Mouse (Mus musculus) midbrain, postnatal 0 days (tissue): ENCODE measurements around the gene Mcrip1. TPM values are rescaled to one million over a fixed set of nuclear protein-coding genes. Genes with fewer than 3 reads are reported as not detected.
"Not testable (repeated sequence)": the region's sequence is repeated elsewhere in the genome, so short reads cannot be mapped to it uniquely, and the experiment has no call there.

Experiments
- ATAC-seq: fragments of 200-750 bp; cut with Nextera tagmentation; 2 replicates; pipeline ENCODE4 v1.8.0; 2017; ENCODE audit warnings: moderate number of reproducible peaks, mild to moderate bottlenecking, moderate TSS enrichment, moderate library complexity; ENCODE audit not compliant: low FRiP score
- DNase-seq: peaks from one replicate; pipeline ENCODE4 v3.0.0-alpha.2; 2015; ENCODE audit warnings: low spot score
- H3K27ac ChIP-seq: fragments of 300-500 bp; sonication (generic); 2 replicates; pipeline ENCODE4 v1.5.1; 2014; ENCODE audit warnings: low read depth, mild to moderate bottlenecking, low read length, mixed read lengths
- H3K27me3 ChIP-seq: fragments of 300-500 bp; sonication (generic); 2 replicates; pipeline ENCODE4 v1.6.1; 2014; ENCODE audit warnings: low read length, control low read depth, mixed read lengths; ENCODE audit not compliant: insufficient read depth
- H3K36me3 ChIP-seq: fragments of 300-500 bp; sonication (generic); 2 replicates; pipeline ENCODE4 v1.6.1; 2014; ENCODE audit warnings: low read length, control low read depth, mixed read lengths; ENCODE audit not compliant: insufficient read depth
- H3K4me1 ChIP-seq: fragments of 300-500 bp; sonication (generic); 2 replicates; pipeline ENCODE4 v1.6.1; 2014; ENCODE audit warnings: mild to moderate bottlenecking, control low read depth, antibody characterized with exemption, low read length, mixed read lengths; ENCODE audit not compliant: insufficient read depth
- H3K4me2 ChIP-seq: fragments of 300-500 bp; sonication (generic); 2 replicates; pipeline ENCODE4 v1.6.1; 2014; ENCODE audit warnings: low read depth, mild to moderate bottlenecking, low read length, mixed read lengths; ENCODE audit not compliant: poor library complexity, severe bottlenecking
- H3K4me3 ChIP-seq: fragments of 300-500 bp; sonication (generic); 2 replicates; pipeline ENCODE4 v1.5.1; 2014; ENCODE audit warnings: low read depth, mild to moderate bottlenecking, low read length, moderate library complexity
- H3K9ac ChIP-seq: fragments of 300-500 bp; sonication (generic); replicated peaks from 2 replicates; pipeline ENCODE4 v1.6.1; 2014; ENCODE audit warnings: mild to moderate bottlenecking, low read length, moderate library complexity, mixed read lengths; ENCODE audit not compliant: poor library complexity, severe bottlenecking
- H3K9me3 ChIP-seq: fragments of 300-500 bp; sonication (generic); 2 replicates; pipeline ENCODE4 v1.6.1; 2016; ENCODE audit warnings: low read length, control low read depth
- CTCF ChIP-seq: IDR thresholded peaks from 2 replicates; pipeline ENCODE4 v1.5.1; 2016; ENCODE audit warnings: antibody characterized with exemption, mild to moderate bottlenecking
- WGBS: fragments of 180-500 bp; shearing (Covaris S2); extraction: QIAGEN DNeasy Blood & Tissue Kit; methylation state at CpG from one replicate; pipeline ENCODE4 v1.1.7; 2014; 5-methylcytosine and 5-hydroxymethylcytosine counted together
- polyA plus RNA-seq: library from polyadenylated mRNA; unstranded; fragments of >200 nt; fragmentation: Nextera tagmentation; extraction: Ambion mirVana; gene quantifications from 2 replicates; pipeline ENCODE4 v1.2.1, GENCODE M21; 2015
- total RNA-seq: library from RNA; depleted of rRNA; stranded (reverse); fragments of >200 nt; gene quantifications from 2 replicates; pipeline ENCODE4 v1.2.3, GENCODE M21; 2014

The Mcrip1 gene
- total and polyA plus RNA-seq, 2 experiments from 2014 or later, result 138 to 243 TPM

DNA sequence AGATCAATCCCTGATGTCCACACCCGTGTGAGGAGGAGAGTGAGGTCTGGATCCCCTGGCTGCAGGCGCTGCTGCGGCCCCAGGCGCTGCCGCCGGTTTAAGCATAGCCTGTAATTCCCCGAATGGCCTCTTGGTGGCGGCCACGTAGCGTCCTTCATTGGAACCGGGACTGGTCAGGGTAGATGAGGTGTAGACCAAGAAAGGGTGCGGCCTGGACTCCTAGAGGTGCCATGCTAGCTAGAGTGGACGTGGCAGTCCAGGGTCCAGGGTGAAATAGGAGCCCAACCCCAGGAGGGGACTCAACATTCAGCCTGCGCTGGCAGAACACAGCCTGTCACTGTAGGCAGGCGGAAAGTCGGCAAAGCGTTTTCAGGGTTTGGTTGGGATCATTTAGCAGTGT is 33.9 kb downstream of the Mcrip1 start:
- Histone ChIP-seq H3K4me3 (no peak overlapping the region), H3K36me3 (no peaks in the 10 kb centered on the region), H3K4me2 (no peak overlapping the region), H3K9ac (no peak overlapping the region), H3K27me3 (no peaks in the 10 kb centered on the region), H3K27ac (no peak overlapping the region), H3K4me1 (no peaks in the 10 kb centered on the region), H3K9me3 (no peaks in the 10 kb centered on the region)
- ATAC-seq (no peak), DNase-seq (peak; percentile 72)
- WGBS, result 15% methylated on average over 17 of the region's 17 CpGs
- peak; percentile 94 for TF ChIP-seq CTCF

GRCm38 (mm10) chr11:120514262-120514661 is 35.3 kb downstream of the Mcrip1 start:
- not testable (repeated sequence) for ATAC-seq, H3K36me3 ChIP-seq, H3K4me3 ChIP-seq, H3K9me3 ChIP-seq, H3K27ac ChIP-seq, H3K27me3 ChIP-seq, H3K4me2 ChIP-seq, H3K4me1 ChIP-seq, DNase-seq, H3K9ac ChIP-seq
- WGBS, result 91% methylated on average over 2 of the region's 2 CpGs

DNA sequence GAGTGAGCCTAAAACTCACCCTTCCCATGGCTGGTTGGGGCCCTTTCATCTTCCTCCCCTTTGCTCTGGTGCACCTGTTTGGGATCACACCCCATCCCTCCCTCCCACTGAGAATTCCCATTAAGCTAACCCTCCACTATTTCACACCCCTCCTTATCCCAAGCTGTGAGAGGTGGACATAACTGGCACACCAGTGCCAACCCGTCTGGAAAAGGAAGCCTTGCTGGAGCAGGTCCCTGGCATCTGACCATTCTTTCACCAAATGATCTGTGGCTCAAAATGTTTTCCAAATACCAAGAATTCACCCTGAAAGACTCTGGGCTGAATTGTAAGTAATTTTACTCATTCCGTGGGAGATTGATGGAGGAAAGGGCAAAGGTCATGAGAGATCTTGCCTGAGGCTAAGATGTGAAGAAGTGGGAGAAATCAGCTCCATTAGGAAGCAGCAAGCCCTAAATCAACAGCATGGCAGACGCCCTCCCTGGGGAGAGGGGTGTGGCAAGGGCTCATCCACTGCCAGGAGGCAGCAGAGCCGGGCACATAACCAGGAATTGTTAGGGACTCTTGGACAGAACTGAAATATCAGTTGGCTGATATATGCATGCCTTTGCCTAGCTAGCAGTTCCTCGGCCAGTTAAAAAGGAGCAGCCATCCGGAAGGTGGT is 36.6 kb downstream of the Mcrip1 start:
- no peak for ATAC-seq
- DNase-seq, result peak; percentile 68
- no peak overlapping the region for H3K9ac ChIP-seq
- no peaks in the 10 kb centered on the region for H3K27me3 ChIP-seq
- no peak for TF ChIP-seq CTCF
- H3K9me3 ChIP-seq, result no peaks in the 10 kb centered on the region
- no peaks in the 10 kb centered on the region for H3K36me3 ChIP-seq
- 60% methylated on average over 6 of the region's 6 CpGs for WGBS
- no peak overlapping the region for H3K27ac ChIP-seq
- H3K4me2 ChIP-seq, result no peak overlapping the region
- no peak overlapping the region for H3K4me3 ChIP-seq
- no peaks in the 10 kb centered on the region for H3K4me1 ChIP-seq

GRCm38 (mm10) chr11:120510375-120511030 is 39.0 kb downstream of the Mcrip1 start:
- H3K9me3 ChIP-seq, result no peaks in the 10 kb centered on the region
- H3K4me3 ChIP-seq, result no peak overlapping the region
- DNase-seq, result no peak
- H3K36me3 ChIP-seq, result no peaks in the 10 kb centered on the region
- H3K4me1 ChIP-seq, result no peaks in the 10 kb centered on the region
- H3K9ac ChIP-seq, result no peak overlapping the region
- ATAC-seq, result no peak
- no peaks in the 10 kb centered on the region for H3K27me3 ChIP-seq
- H3K4me2 ChIP-seq, result 0 out of 2 replicates have a peak overlapping the region, but pooled peaks have one; percentile 12
- no peak overlapping the region for H3K27ac ChIP-seq
- TF ChIP-seq CTCF, result no peak
- 3% methylated on average over 16 of the region's 16 CpGs for WGBS

DNA sequence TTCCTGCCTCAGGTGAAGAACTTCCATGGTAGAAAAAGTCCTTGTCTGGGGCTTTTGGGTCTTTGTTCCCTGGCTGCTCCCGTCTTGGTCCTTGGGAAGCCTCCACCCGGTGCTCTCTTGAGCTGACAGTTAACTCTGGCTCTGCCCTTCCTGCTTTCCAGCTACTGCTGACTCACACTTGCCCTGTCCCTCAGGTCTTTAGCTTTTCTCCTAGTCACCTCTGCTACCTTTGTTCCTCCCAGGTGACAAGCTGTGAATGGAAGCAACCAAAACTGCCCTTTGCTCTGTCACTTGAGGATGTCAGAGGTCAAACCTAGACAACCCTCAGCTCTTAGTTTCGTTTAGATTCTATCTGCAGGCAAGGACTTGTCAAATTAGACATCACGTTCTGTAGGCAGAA is 39.6 kb downstream of the Mcrip1 start:
- Histone ChIP-seq H3K36me3 (no peaks in the 10 kb centered on the region), H3K9me3 (no peaks in the 10 kb centered on the region), H3K9ac (no peak overlapping the region), H3K4me2 (no peak overlapping the region), H3K4me3 (no peak overlapping the region), H3K27me3 (no peaks in the 10 kb centered on the region), H3K27ac (no peak overlapping the region), H3K4me1 (no peaks in the 10 kb centered on the region)
- ATAC-seq (no peak), DNase-seq (no peak)
- TF ChIP-seq CTCF, result no peak
- 31% methylated on average over 4 of the region's 4 CpGs for WGBS

DNA sequence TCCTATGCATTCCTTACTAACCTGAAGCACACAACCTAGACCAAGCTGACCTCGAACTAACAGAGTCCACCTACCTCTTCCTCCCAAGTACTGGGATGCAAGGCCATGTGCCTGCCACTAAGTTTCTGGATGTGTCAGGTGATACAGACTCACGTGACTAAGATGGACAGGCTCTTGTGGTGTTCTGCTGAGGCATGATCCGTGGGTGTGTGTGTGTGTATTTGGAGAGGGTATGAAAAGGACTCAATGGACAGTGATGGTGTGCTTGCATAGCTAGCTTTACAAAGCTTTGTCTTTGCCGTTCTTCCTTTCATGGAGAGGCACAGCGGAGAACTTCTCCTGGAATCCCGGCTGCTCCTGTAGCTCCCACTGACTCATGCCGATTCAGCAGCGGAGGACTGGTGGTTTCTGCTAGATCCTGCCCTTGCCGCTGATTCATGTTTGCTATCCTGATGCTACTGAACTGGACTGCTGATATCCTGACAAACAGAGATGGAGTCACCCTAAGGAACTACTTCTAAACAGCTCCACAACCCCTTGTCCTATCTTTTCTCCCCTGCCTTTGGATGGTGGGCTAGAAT is 41.1 kb downstream of the Mcrip1 start:
- Histone ChIP-seq H3K36me3 (no peaks in the 10 kb centered on the region), H3K4me2 (no peak overlapping the region), H3K9ac (no peak overlapping the region), H3K4me3 (no peak overlapping the region), H3K9me3 (no peaks in the 10 kb centered on the region), H3K4me1 (no peaks in the 10 kb centered on the region), H3K27me3 (no peaks in the 10 kb centered on the region), H3K27ac (no peak overlapping the region)
- TF ChIP-seq CTCF, result no peak
- ATAC-seq (no peak), DNase-seq (no peak)
- 90% methylated on average over 9 of the region's 9 CpGs for WGBS
